Mouse (Mus musculus): ENCODE measurements around the gene Arhgap19.

The Arhgap19 gene

GRCm38 (mm10) chr19:41816915-41817314, 15.1 kb upstream of the Arhgap19 start:
- no peaks in the 10 kb centered on the region for H3K36me3 ChIP-seq (ENCODE audit: insufficient read depth, low read length)
- TF ChIP-seq NANOG (IDR thresholded peaks at IDR 0.05; ENCODE audit: borderline replicate concordance, low read length) (no peak), POU5F1 (IDR thresholded peaks at IDR 0.05; ENCODE audit: borderline replicate concordance, low read length) (no peak), CTCF (conservative IDR thresholded peaks at IDR 0.05; ENCODE audit: low read length) (no peak)
- H3K27me3 ChIP-seq (ENCODE audit: insufficient read depth, low read length): peaks cover 21% of the 10 kb centered on the region
- peaks cover 4% of the 10 kb centered on the region; the same call in 1 of the 2 replicates for H3K9me3 ChIP-seq (ENCODE audit: low read length)
- H3K4me3 ChIP-seq (replicated peaks; ENCODE audit: low read length): no peak overlapping the region
- H3K4me1 ChIP-seq (replicated peaks; ENCODE audit: low read depth, low read length): peaks cover 31% of the 10 kb centered on the region

- Histone ChIP-seq H3K27me3 (ENCODE audit: insufficient read depth, low read length) (peaks cover 21% of the 10 kb centered on the region), H3K4me1 (replicated peaks; ENCODE audit: low read depth, low read length) (peaks cover 29% of the 10 kb centered on the region), H3K4me3 (replicated peaks; ENCODE audit: low read length) (no peak overlapping the region), H3K36me3 (ENCODE audit: insufficient read depth, low read length) (no peaks in the 10 kb centered on the region), H3K9me3 (ENCODE audit: low read length) (peaks cover 4% of the 10 kb centered on the region; the same call in 1 of the 2 replicates)
- TF ChIP-seq POU5F1 (IDR thresholded peaks at IDR 0.05; ENCODE audit: borderline replicate concordance, low read length) (no peak), CTCF (conservative IDR thresholded peaks at IDR 0.05; ENCODE audit: low read length) (no peak), NANOG (IDR thresholded peaks at IDR 0.05; ENCODE audit: borderline replicate concordance, low read length) (no peak)
Measured at GRCm38 (mm10) chr19:41816410-41816809, 14.6 kb upstream of the Arhgap19 start.

- H3K4me1 ChIP-seq (replicated peaks; ENCODE audit: low read depth, low read length): peaks cover 20% of the 10 kb centered on the region
- TF ChIP-seq NANOG (IDR thresholded peaks at IDR 0.05; ENCODE audit: borderline replicate concordance, low read length) (no peak), CTCF (conservative IDR thresholded peaks at IDR 0.05; ENCODE audit: low read length) (no peak)
- H3K36me3 ChIP-seq (ENCODE audit: insufficient read depth, low read length): no peaks in the 10 kb centered on the region
- peaks cover 20% of the 10 kb centered on the region for H3K27me3 ChIP-seq (ENCODE audit: insufficient read depth, low read length)
- no peak overlapping the region for H3K4me3 ChIP-seq (replicated peaks; ENCODE audit: low read length)
- peaks cover 4% of the 10 kb centered on the region; the same call in 1 of the 2 replicates for H3K9me3 ChIP-seq (ENCODE audit: low read length)
Measured at GRCm38 (mm10) chr19:41813374-41813773, 11.5 kb upstream of the Arhgap19 start.

GRCm38 (mm10) chr19:41812525-41812924, 10.7 kb upstream of the Arhgap19 start:
- Histone ChIP-seq H3K27me3 (ENCODE audit: insufficient read depth, low read length) (peaks cover 20% of the 10 kb centered on the region), H3K9me3 (ENCODE audit: low read length) (peaks cover 4% of the 10 kb centered on the region; the same call in 1 of the 2 replicates), H3K4me3 (replicated peaks; ENCODE audit: low read length) (no peak overlapping the region), H3K4me1 (replicated peaks; ENCODE audit: low read depth, low read length) (peaks cover 14% of the 10 kb centered on the region), H3K36me3 (ENCODE audit: insufficient read depth, low read length) (no peaks in the 10 kb centered on the region)
- TF ChIP-seq NANOG (IDR thresholded peaks at IDR 0.05; ENCODE audit: borderline replicate concordance, low read length): no peak
- TF ChIP-seq CTCF (conservative IDR thresholded peaks at IDR 0.05; ENCODE audit: low read length): no peak
- TF ChIP-seq POU5F1 (IDR thresholded peaks at IDR 0.05; ENCODE audit: borderline replicate concordance, low read length): no peak

GRCm38 (mm10) chr19:41810074-41810473, 8.2 kb upstream of the Arhgap19 start:
- no peaks in the 10 kb centered on the region for H3K4me1 ChIP-seq (replicated peaks; ENCODE audit: low read depth, low read length)
- no peak for TF ChIP-seq NANOG (IDR thresholded peaks at IDR 0.05; ENCODE audit: borderline replicate concordance, low read length)
- TF ChIP-seq POU5F1 (IDR thresholded peaks at IDR 0.05; ENCODE audit: borderline replicate concordance, low read length): no peak
- no peaks in the 10 kb centered on the region for H3K36me3 ChIP-seq (ENCODE audit: insufficient read depth, low read length)

GRCm38 (mm10) chr19:41808104-41808634, 6.3 kb upstream of the Arhgap19 start:
- no peaks in the 10 kb centered on the region for H3K36me3 ChIP-seq (ENCODE audit: insufficient read depth, low read length)
- TF ChIP-seq CTCF (conservative IDR thresholded peaks at IDR 0.05; ENCODE audit: low read length) (no peak), POU5F1 (IDR thresholded peaks at IDR 0.05; ENCODE audit: borderline replicate concordance, low read length) (no peak), NANOG (IDR thresholded peaks at IDR 0.05; ENCODE audit: borderline replicate concordance, low read length) (no peak)
- H3K9me3 ChIP-seq (ENCODE audit: low read length): peaks cover 7% of the 10 kb centered on the region
- peaks cover 6% of the 10 kb centered on the region for H3K27me3 ChIP-seq (ENCODE audit: insufficient read depth, low read length)
- no peak overlapping the region for H3K4me3 ChIP-seq (replicated peaks; ENCODE audit: low read length)
- peaks cover 2% of the 10 kb centered on the region for H3K4me1 ChIP-seq (replicated peaks; ENCODE audit: low read depth, low read length)

More at GRCm38 (mm10) chr19:41810074-41810473, 8.2 kb upstream of the Arhgap19 start:
- H3K9me3 ChIP-seq (ENCODE audit: low read length): peaks cover 11% of the 10 kb centered on the region
- H3K27me3 ChIP-seq (ENCODE audit: insufficient read depth, low read length): peaks cover 16% of the 10 kb centered on the region
- no peak overlapping the region for H3K4me3 ChIP-seq (replicated peaks; ENCODE audit: low read length)

GRCm38 (mm10) chr19:41807497-41807896, 5.7 kb upstream of the Arhgap19 start:
- no peak overlapping the region for H3K4me3 ChIP-seq (replicated peaks; ENCODE audit: low read length)
- peaks cover 6% of the 10 kb centered on the region for H3K27me3 ChIP-seq (ENCODE audit: insufficient read depth, low read length)
- peaks cover 7% of the 10 kb centered on the region for H3K9me3 ChIP-seq (ENCODE audit: low read length)
- no peak for TF ChIP-seq CTCF (conservative IDR thresholded peaks at IDR 0.05; ENCODE audit: low read length)
- TF ChIP-seq POU5F1 (IDR thresholded peaks at IDR 0.05; ENCODE audit: borderline replicate concordance, low read length): no peak
- no peak for TF ChIP-seq NANOG (IDR thresholded peaks at IDR 0.05; ENCODE audit: borderline replicate concordance, low read length)
- peaks cover 9% of the 10 kb centered on the region for H3K4me1 ChIP-seq (replicated peaks; ENCODE audit: low read depth, low read length)
- H3K36me3 ChIP-seq (ENCODE audit: insufficient read depth, low read length): no peaks in the 10 kb centered on the region

GRCm38 (mm10) chr19:41805831-41806230, 4.0 kb upstream of the Arhgap19 start:
- peak; percentile 24; the same call in 1 of the 2 replicates for TF ChIP-seq CTCF (conservative IDR thresholded peaks at IDR 0.05; ENCODE audit: low read length)
- TF ChIP-seq POU5F1 (IDR thresholded peaks at IDR 0.05; ENCODE audit: borderline replicate concordance, low read length): no peak
- no peak for TF ChIP-seq NANOG (IDR thresholded peaks at IDR 0.05; ENCODE audit: borderline replicate concordance, low read length)
- peaks cover 4% of the 10 kb centered on the region for H3K27me3 ChIP-seq (ENCODE audit: insufficient read depth, low read length)
- H3K9me3 ChIP-seq (ENCODE audit: low read length): peaks cover 7% of the 10 kb centered on the region
- H3K4me3 ChIP-seq (replicated peaks; ENCODE audit: low read length): no peak overlapping the region
- H3K36me3 ChIP-seq (ENCODE audit: insufficient read depth, low read length): no peaks in the 10 kb centered on the region
- peaks cover 16% of the 10 kb centered on the region for H3K4me1 ChIP-seq (replicated peaks; ENCODE audit: low read depth, low read length)

- peak; percentile 33; the same call in 1 of the 2 replicates for TF ChIP-seq CTCF (conservative IDR thresholded peaks at IDR 0.05; ENCODE audit: low read length)
- no peak for TF ChIP-seq NANOG (IDR thresholded peaks at IDR 0.05; ENCODE audit: borderline replicate concordance, low read length)
- Histone ChIP-seq H3K4me3 (replicated peaks; ENCODE audit: low read length) (0 out of 2 replicates have a peak overlapping the region, but pooled peaks have one; percentile 13), H3K9me3 (ENCODE audit: low read length) (peaks cover 7% of the 10 kb centered on the region), H3K4me1 (replicated peaks; ENCODE audit: low read depth, low read length) (peaks cover 31% of the 10 kb centered on the region), H3K27me3 (ENCODE audit: insufficient read depth, low read length) (no peaks in the 10 kb centered on the region), H3K36me3 (ENCODE audit: insufficient read depth, low read length) (peaks cover 7% of the 10 kb centered on the region; the same call in 1 of the 2 replicates)
Measured at GRCm38 (mm10) chr19:41803322-41803721, 1.5 kb upstream of the Arhgap19 start.
